Mouse (Mus musculus): ENCODE measurements around the gene Dnm1.
"Not testable (repeated sequence)": the region's sequence is repeated elsewhere in the genome, so short reads cannot be mapped to it uniquely, and the experiment has no call there.

DNA sequence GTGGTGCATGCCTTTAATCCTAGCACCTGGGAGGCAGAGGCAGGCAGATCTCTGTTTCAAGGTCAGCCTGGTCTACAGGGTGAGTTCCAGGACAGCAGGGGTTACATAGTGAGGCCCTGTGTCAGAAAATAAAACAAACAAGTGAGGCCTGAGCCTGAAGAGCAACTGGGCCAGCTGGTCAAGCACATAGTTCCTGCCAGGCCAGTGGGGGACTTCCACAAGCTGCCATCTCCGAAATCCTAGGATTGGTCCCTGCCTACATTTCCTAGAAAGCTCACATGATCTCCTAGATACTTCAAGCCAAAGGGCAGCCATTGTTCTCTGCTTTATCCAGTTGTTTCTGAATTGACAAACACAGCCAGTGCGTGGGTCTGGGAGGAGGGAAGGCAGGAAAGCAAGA, 57.3 kb downstream of the Dnm1 start:
- TF ChIP-seq CTCF (conservative IDR thresholded peaks at IDR 0.05; ENCODE audit: low read length); POU5F1 (IDR thresholded peaks at IDR 0.05; ENCODE audit: borderline replicate concordance, low read length): not testable (repeated sequence)
